Mouse (Mus musculus) intestine, postnatal 0 days (tissue): ENCODE results near the gene Sh3gl2. TPM values are rescaled to one million over a fixed set of nuclear protein-coding genes. Genes with fewer than 3 reads are reported as not detected.

ENCODE experiments used
- ATAC-seq: fragments of 200-750 bp; cut with Nextera tagmentation; 2 replicates; pipeline ENCODE4 v1.8.0; 2017; ENCODE audit warnings: mild to moderate bottlenecking, moderate TSS enrichment, moderate library complexity
- H3K27ac ChIP-seq: fragments of 300-500 bp; sonication (generic); 2 replicates; pipeline ENCODE4 v1.5.1; 2014; ENCODE audit warnings: mild to moderate bottlenecking, low read depth, low read length, moderate library complexity
- H3K27me3 ChIP-seq: fragments of 300-500 bp; sonication (generic); replicated peaks from 2 replicates; pipeline ENCODE4 v1.6.1; 2014; ENCODE audit warnings: low read length, mixed read lengths; ENCODE audit not compliant: control insufficient read depth, insufficient read depth
- H3K36me3 ChIP-seq: fragments of 300-500 bp; sonication (generic); 2 replicates; pipeline ENCODE4 v1.6.1; 2014; ENCODE audit warnings: mild to moderate bottlenecking, moderate library complexity; ENCODE audit not compliant: control insufficient read depth, insufficient read depth
- H3K4me1 ChIP-seq: fragments of 300-500 bp; sonication (generic); replicated peaks from 2 replicates; pipeline ENCODE4 v1.6.1; 2014; ENCODE audit warnings: antibody characterized with exemption, low read length, mixed read lengths; ENCODE audit not compliant: control insufficient read depth, insufficient read depth
- H3K4me2 ChIP-seq: fragments of 300-500 bp; sonication (generic); replicated peaks from 2 replicates; pipeline ENCODE4 v1.6.1; 2014; ENCODE audit warnings: low read depth, mild to moderate bottlenecking, moderate library complexity
- H3K4me3 ChIP-seq: fragments of 300-500 bp; sonication (generic); 2 replicates; pipeline ENCODE4 v1.5.1; 2014; ENCODE audit warnings: low read depth, low read length
- H3K9ac ChIP-seq: fragments of 300-500 bp; sonication (generic); 2 replicates; pipeline ENCODE4 v1.6.1; 2014; ENCODE audit warnings: mild to moderate bottlenecking, low read depth, low read length
- H3K9me3 ChIP-seq: fragments of 300-500 bp; sonication (generic); 2 replicates; pipeline ENCODE4 v1.6.1; 2016; ENCODE audit warnings: mixed run types; ENCODE audit not compliant: control insufficient read depth
- CTCF ChIP-seq: sonication (generic); IDR thresholded peaks from 2 replicates; pipeline ENCODE4 v1.5.1; 2016; ENCODE audit warnings: low read depth, mild to moderate bottlenecking, control low read depth, antibody characterized with exemption, moderate library complexity
- WGBS: fragments of 180-500 bp; shearing (Covaris S2); extraction: QIAGEN DNeasy Blood & Tissue Kit; methylation state at CpG from one replicate; pipeline ENCODE4 v1.1.7; 2014; 5-methylcytosine and 5-hydroxymethylcytosine counted together
- polyA plus RNA-seq: library from polyadenylated mRNA; unstranded; fragments of >200 nt; fragmentation: Nextera tagmentation; extraction: Ambion mirVana; gene quantifications from 2 replicates; pipeline ENCODE4 v1.2.1, GENCODE M21; 2015

The Sh3gl2 gene
- polyA plus RNA-seq, 1 experiment from 2014 or later, result 14.9 TPM

DNA sequence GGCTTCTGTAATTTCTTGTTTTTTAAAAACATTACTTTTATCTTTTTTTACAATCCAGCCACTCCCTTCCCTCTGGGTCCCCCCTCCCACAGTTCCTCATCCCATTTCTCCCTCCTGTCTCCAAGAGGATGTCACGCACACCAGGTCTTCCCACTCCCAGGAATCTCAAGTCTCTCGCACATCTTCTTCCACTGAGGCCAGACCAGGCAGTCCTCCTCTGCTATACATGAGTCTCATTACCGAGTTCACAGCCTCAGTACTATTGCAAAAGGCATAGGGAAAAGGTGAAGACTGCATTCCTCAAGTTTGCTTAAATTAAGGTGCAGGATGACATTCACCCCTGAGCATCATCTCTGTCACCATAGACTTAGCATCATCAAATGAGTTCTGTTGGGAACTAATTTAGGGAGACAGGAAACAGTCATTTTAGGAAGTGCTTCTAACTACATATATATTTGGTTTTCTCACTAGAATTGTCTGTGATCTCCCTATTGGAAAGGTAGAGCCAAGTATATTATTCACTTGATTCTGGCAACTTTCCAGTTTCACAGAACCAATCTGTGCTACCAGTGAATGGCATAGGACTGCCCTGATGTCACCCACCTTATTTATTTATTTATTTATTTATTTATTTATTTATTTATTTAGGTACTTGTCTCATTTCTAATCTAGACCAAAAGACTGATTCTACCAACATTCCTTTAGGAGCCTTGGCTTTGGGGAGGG lies 1.9 kb downstream of the Sh3gl2 start:
- no peak for ATAC-seq
- Histone ChIP-seq H3K4me3 (no peak overlapping the region), H3K9ac (no peak overlapping the region), H3K27me3 (no peaks in the 10 kb centered on the region), H3K27ac (no peak overlapping the region), H3K9me3 (no peaks in the 10 kb centered on the region), H3K4me1 (no peaks in the 10 kb centered on the region), H3K36me3 (no peaks in the 10 kb centered on the region), H3K4me2 (no peak overlapping the region)
- WGBS, result 67% methylated on average over 3 of the region's 3 CpGs
- TF ChIP-seq CTCF, result no peak

DNA sequence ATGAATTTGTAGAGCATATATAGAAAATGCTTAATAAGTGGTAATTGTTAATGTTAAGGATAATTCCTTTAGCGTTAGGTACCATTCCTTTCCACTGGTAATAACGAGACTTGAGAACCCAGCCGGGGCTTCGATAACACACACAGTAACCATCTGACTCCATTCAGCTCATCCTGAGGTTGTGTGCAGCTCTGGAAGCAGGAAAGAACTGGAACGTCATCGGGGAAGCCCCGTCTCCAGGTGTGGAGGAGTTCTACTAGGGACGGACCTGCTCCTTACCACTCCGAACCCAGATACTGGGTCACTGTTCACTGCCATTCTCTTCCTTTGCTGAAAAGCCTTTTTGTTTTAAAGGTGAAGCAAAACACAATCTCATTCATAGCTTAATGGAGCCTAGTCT lies 2.6 kb downstream of the Sh3gl2 start:
- no peak for ATAC-seq

DNA sequence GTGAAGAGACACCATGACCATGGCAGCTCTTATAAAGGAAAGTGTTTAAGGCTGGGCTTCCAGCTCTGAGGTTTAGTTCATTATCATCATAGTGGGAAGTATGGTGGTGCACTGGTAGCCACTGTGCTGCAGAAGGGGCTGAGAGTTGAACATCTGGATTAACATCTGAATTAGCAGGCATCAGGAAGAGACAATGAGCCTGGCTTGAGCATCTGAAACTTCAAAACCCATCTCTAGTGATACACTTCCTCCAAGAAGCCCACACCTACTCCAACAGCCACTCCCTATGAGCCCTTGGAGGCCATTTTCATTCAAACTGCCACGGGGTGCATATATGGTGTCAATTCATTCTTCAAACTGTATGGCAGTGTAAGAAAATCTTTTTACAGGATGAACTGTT lies 3.6 kb downstream of the Sh3gl2 start:
- Histone ChIP-seq H3K9me3 (no peaks in the 10 kb centered on the region), H3K27me3 (no peaks in the 10 kb centered on the region), H3K36me3 (no peaks in the 10 kb centered on the region), H3K27ac (no peak overlapping the region), H3K4me3 (no peak overlapping the region), H3K4me1 (no peaks in the 10 kb centered on the region), H3K9ac (no peak overlapping the region), H3K4me2 (no peak overlapping the region)
- ATAC-seq, result no peak
- TF ChIP-seq CTCF, result no peak
- 86% methylated on average over 1 of the region's 1 CpGs for WGBS

More for the DNA sequence above, 2.6 kb downstream of the Sh3gl2 start:
- WGBS, result 83% methylated on average over 9 of the region's 9 CpGs
- Histone ChIP-seq H3K4me1 (no peaks in the 10 kb centered on the region), H3K27ac (no peak overlapping the region), H3K36me3 (no peaks in the 10 kb centered on the region), H3K9me3 (no peaks in the 10 kb centered on the region), H3K9ac (no peak overlapping the region), H3K27me3 (no peaks in the 10 kb centered on the region), H3K4me3 (no peak overlapping the region), H3K4me2 (no peak overlapping the region)
- TF ChIP-seq CTCF, result no peak

DNA sequence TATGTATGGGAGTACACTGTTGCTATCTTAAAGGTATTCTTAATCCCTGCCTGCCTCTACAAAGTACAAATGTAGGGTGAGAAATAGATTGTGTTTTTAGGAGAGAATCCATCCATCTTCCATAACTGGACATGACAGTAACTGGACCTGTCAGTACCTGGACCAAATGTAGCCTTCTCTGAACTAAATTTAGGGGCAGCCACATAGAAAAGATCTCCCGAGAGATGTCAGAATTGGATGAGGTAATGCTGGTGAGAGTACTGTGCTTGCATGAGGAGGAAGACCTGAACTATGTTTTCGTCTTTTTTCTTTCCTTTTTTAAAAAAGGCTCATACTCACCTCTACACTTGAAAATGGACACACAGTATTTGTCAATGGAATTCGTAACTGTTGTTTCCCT lies 6.0 kb downstream of the Sh3gl2 start:
- WGBS, result 84% methylated on average over 3 of the region's 3 CpGs
- TF ChIP-seq CTCF, result no peak
- Histone ChIP-seq H3K4me2 (no peak overlapping the region), H3K9ac (no peak overlapping the region), H3K4me1 (no peaks in the 10 kb centered on the region), H3K36me3 (no peaks in the 10 kb centered on the region), H3K27ac (no peak overlapping the region), H3K27me3 (no peaks in the 10 kb centered on the region), H3K4me3 (no peak overlapping the region), H3K9me3 (no peaks in the 10 kb centered on the region)
- no peak for ATAC-seq

DNA sequence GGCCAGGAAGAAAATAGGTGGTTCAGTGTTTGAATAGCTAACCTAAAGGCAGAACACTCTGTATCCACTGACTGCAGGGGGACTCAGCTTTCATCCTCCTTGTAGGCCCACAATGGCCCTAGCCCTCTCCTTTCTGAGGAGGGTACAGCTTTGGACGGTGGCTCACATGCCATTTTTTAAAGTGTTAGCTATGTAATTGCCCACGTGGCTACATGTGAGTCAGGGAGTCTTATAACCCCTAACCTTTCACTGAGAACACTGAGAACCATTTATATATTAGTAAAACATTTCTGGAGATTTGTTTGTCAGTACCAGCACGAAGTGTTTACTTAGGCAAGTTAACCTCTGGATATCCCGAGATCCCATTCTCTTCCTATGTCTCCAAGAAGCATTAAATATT lies 12.1 kb downstream of the Sh3gl2 start:
- Histone ChIP-seq H3K9me3 (no peaks in the 10 kb centered on the region), H3K36me3 (no peaks in the 10 kb centered on the region), H3K27ac (no peak overlapping the region), H3K4me2 (no peak overlapping the region), H3K9ac (no peak overlapping the region), H3K4me1 (no peaks in the 10 kb centered on the region), H3K4me3 (no peak overlapping the region), H3K27me3 (no peaks in the 10 kb centered on the region)
- ATAC-seq, result no peak
- 40% methylated on average over 4 of the region's 4 CpGs for WGBS
- TF ChIP-seq CTCF, result no peak

DNA sequence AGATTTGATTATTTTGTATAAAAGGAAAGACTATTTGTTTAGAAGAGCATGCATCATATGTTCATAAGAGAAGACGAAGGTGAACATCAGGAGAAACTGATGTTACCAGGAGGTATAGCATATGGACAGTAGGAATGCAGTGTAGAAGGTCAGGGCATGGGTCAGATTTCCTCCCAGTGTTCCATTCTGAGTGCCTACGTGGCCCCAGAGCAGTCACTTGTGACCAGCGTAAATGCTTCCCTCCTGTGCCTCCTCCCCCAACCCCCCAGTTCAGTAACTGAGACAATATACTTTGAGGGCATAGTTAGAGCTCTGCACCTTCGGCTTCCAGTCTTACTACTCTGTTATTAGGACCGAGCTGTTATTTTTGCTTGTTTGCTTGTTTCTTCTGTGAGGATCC lies 17.8 kb downstream of the Sh3gl2 start:
- Histone ChIP-seq H3K27me3 (no peaks in the 10 kb centered on the region), H3K9me3 (no peaks in the 10 kb centered on the region), H3K4me3 (no peak overlapping the region), H3K4me2 (no peak overlapping the region), H3K27ac (no peak overlapping the region), H3K4me1 (no peaks in the 10 kb centered on the region), H3K9ac (no peak overlapping the region), H3K36me3 (no peaks in the 10 kb centered on the region)
- no peak for TF ChIP-seq CTCF
- ATAC-seq, result no peak
- WGBS, result 77% methylated on average over 5 of the region's 5 CpGs
